Mouse (Mus musculus): Measurements from ENCODE around the gene B4galnt3. TPM values are rescaled to one million over a fixed set of nuclear protein-coding genes. Genes with fewer than 3 reads are reported as not detected.

The B4galnt3 gene
- 0.08 and 0.25 TPM in 2 replicates for polyA plus RNA-seq (2014; fragmentation: Nextera tagmentation; extraction: Ambion mirVana)

DNA sequence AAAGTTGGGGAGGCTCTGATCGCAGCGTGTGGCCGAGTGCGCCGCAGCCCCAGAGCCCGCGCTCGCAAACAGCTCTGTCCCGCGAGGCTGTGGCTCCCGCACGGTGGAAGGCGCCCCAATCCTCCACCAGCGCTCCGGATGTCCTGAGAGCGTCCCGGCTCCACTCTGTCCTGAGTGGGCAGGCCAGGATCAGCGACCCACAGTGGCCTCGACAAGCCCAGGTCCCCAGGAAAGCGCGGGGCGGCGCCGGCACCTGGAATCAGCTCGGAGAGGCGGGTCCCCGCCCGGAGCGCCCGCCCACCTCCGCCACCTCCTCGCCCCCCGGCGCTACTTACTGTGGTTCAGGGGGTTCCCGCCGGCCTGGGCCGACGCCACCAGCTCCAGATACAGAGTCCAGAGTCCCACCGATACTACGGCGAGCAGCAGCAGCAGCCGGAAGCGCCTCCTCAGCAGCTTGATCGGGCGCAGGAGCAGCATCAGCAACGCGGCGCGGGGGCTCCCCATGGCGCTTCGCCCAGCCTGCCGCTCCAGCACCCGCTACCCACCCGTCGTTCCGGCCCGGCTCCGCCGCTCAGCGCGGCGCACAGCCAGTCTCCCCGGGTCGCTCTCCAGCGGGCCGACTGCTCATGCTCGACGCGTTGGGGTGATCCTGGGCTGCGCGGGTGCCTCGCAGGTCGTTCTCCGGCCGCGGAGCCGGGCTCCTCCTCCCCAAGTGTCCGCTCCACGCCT lies at the start of gene B4galnt3, which contains the start of gene D330020A13Rik:
TSS of gene B4galnt3 (minus strand) at position 504 of the 729 bp plus-strand sequence.
TSS of gene D330020A13Rik (plus strand) at position 309 of the 729 bp plus-strand sequence.
- H3K27ac ChIP-seq (ENCODE audit: low read depth, low read length) = no peak within 1 kb of the TSS
- H3K4me2 ChIP-seq = peak within 1 kb of the TSS; percentile 97
- peak; percentile 61 for DNase-seq (ENCODE audit: low spot score)
- 1% methylated on average over 77 of the region's 79 CpGs for WGBS
- H3K9ac ChIP-seq (ENCODE audit: low read depth, low read length) = peak within 1 kb of the TSS; percentile 50
- ATAC-seq (replicated peaks; ENCODE audit: low FRiP score) = peak; percentile 49
- H3K27me3 ChIP-seq (replicated peaks; ENCODE audit: control insufficient read depth, insufficient read depth, low read length) = peaks cover 42% of the 10 kb centered on the region
- H3K9me3 ChIP-seq (ENCODE audit: control insufficient read depth, low read length) = no peaks in the 10 kb centered on the region
- peaks cover 6% of the 10 kb centered on the region for H3K4me1 ChIP-seq (replicated peaks; ENCODE audit: control insufficient read depth, insufficient read depth, low read length)
- H3K36me3 ChIP-seq (ENCODE audit: control insufficient read depth, insufficient read depth, low read length) = no peaks in the 10 kb centered on the region
- peak within 1 kb of the TSS; percentile 63 for H3K4me3 ChIP-seq (ENCODE audit: low read depth, low read length)

DNA sequence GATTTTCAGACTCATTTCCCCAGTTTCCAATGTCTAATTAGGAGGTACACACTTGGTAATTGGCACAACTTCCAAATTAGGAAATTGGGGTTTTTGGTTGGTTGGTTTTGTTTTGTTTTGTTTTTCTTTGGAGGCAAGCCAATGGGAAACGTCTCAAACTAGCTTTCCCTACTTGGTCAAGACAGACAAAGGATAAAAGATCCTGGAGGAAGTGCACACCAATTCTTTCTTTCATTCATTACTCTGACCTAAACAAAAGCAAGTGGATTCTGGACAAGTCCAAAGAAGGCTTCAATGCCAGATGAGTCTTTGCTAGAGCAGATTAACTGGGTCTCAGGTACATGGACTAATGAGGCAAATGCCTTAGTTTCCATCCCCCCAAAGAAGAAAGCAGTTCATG lies 49.6 kb upstream of the B4galnt3 start:
- DNase-seq (ENCODE audit: low spot score) (no peak), ATAC-seq (replicated peaks; ENCODE audit: low FRiP score) (no peak)
- no peaks in the 10 kb centered on the region for H3K4me1 ChIP-seq (replicated peaks; ENCODE audit: control insufficient read depth, insufficient read depth, low read length)
- peaks cover 32% of the 10 kb centered on the region for H3K36me3 ChIP-seq (ENCODE audit: control insufficient read depth, insufficient read depth, low read length)
- WGBS = 78% methylated on average over 1 of the region's 1 CpGs
- no peak overlapping the region for H3K4me3 ChIP-seq (ENCODE audit: low read depth, low read length)
- no peak overlapping the region for H3K27ac ChIP-seq (ENCODE audit: low read depth, low read length)
- H3K9ac ChIP-seq (ENCODE audit: low read depth, low read length) = no peak overlapping the region
- H3K4me2 ChIP-seq = no peak overlapping the region
- no peaks in the 10 kb centered on the region for H3K27me3 ChIP-seq (replicated peaks; ENCODE audit: control insufficient read depth, insufficient read depth, low read length)
- no peaks in the 10 kb centered on the region for H3K9me3 ChIP-seq (ENCODE audit: control insufficient read depth, low read length)

DNA sequence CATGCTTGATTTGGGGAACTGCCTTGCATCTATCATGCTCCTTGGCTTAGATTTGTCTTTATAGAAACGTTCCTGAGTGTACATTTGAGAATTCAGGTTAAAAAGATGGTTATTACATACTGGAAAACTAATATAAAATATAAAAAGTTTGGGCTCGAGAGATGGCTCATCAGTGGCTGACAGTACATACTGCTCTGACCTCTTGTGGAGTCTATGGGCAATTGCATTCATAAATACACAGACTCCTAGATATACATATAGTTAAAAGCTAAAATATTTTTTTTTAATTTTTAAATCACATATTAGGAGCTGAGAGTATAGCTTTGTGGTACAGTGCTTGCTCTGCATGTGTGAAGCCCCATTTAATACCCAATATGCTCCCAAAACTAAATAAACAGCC lies 38.0 kb upstream of the B4galnt3 start:
- ATAC-seq (replicated peaks; ENCODE audit: low FRiP score) (no peak), DNase-seq (ENCODE audit: low spot score) (no peak)
- WGBS = 86% methylated on average over 2 of the region's 2 CpGs
- Histone ChIP-seq H3K9me3 (ENCODE audit: control insufficient read depth, low read length) (no peaks in the 10 kb centered on the region), H3K36me3 (ENCODE audit: control insufficient read depth, insufficient read depth, low read length) (peaks cover 23% of the 10 kb centered on the region), H3K4me3 (ENCODE audit: low read depth, low read length) (no peak overlapping the region), H3K9ac (ENCODE audit: low read depth, low read length) (no peak overlapping the region), H3K27me3 (replicated peaks; ENCODE audit: control insufficient read depth, insufficient read depth, low read length) (no peaks in the 10 kb centered on the region), H3K4me1 (replicated peaks; ENCODE audit: control insufficient read depth, insufficient read depth, low read length) (no peaks in the 10 kb centered on the region), H3K4me2 (no peak overlapping the region), H3K27ac (ENCODE audit: low read depth, low read length) (no peak overlapping the region)

DNA sequence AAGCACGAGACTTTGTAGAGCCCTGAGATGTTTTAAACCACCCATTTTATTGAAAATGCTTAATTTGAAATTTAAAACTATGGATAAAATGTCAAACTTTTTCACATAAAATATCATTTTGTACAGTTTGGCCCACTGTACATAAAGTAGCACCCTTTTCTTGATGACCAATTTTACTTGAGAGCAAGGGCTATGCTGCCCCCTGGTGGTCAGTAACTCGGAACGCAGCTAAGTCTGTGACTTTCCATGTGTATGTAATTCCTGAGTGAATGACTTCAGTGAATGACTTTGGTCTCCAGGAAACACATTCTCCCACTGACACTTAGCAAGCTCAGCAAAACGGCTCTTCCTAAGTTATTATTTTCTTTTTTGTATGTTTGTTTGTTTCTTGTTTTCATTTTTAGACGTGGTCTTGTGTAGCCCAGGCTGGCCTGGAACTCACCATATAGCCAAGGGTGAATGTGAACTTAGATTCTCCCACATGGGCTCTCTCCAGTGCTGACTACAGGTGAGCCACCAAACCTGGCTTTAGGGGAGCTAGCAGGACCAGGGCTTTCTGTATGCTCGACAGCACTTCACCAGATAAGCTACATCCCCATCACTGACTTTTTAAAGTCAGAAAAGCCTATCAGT lies 30.1 kb upstream of the B4galnt3 start:
- no peaks in the 10 kb centered on the region for H3K27me3 ChIP-seq (replicated peaks; ENCODE audit: control insufficient read depth, insufficient read depth, low read length)
- H3K4me3 ChIP-seq (ENCODE audit: low read depth, low read length) = no peak overlapping the region
- WGBS = 26% methylated on average over 6 of the region's 6 CpGs
- H3K4me2 ChIP-seq = no peak overlapping the region
- H3K9ac ChIP-seq (ENCODE audit: low read depth, low read length) = no peak overlapping the region
- no peaks in the 10 kb centered on the region for H3K9me3 ChIP-seq (ENCODE audit: control insufficient read depth, low read length)
- H3K27ac ChIP-seq (ENCODE audit: low read depth, low read length) = no peak overlapping the region
- H3K36me3 ChIP-seq (ENCODE audit: control insufficient read depth, insufficient read depth, low read length) = peaks cover 16% of the 10 kb centered on the region
- peak; percentile 29; the same call in 1 of the 2 replicates for ATAC-seq (replicated peaks; ENCODE audit: low FRiP score)
- DNase-seq (ENCODE audit: low spot score) = peak; percentile 38
- no peaks in the 10 kb centered on the region for H3K4me1 ChIP-seq (replicated peaks; ENCODE audit: control insufficient read depth, insufficient read depth, low read length)

DNA sequence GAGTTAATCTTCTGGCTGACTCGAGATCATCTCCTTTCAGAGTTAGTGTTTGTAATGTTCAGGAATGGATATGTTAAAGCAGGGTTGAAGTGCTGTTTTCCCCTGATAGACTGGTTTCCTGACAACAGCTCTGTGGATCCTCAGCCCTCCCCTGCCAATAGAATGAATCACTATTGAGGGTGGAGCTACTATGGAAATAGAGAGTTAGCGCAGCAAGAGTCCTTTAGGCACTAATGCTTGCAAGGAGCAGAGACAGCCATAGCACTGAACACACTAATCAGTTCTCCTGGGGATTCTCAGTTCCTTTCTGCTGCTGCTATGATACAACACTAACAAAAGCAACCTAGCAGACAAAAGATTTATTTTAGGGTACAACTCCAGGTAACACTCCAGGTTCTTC lies 26.0 kb upstream of the B4galnt3 start:
- H3K27ac ChIP-seq (ENCODE audit: low read depth, low read length) = no peak overlapping the region
- peaks cover 8% of the 10 kb centered on the region for H3K36me3 ChIP-seq (ENCODE audit: control insufficient read depth, insufficient read depth, low read length)
- ATAC-seq (replicated peaks; ENCODE audit: low FRiP score) (no peak), DNase-seq (ENCODE audit: low spot score) (no peak)
- no peaks in the 10 kb centered on the region for H3K4me1 ChIP-seq (replicated peaks; ENCODE audit: control insufficient read depth, insufficient read depth, low read length)
- no peaks in the 10 kb centered on the region for H3K9me3 ChIP-seq (ENCODE audit: control insufficient read depth, low read length)
- H3K4me3 ChIP-seq (ENCODE audit: low read depth, low read length) = no peak overlapping the region
- no peaks in the 10 kb centered on the region for H3K27me3 ChIP-seq (replicated peaks; ENCODE audit: control insufficient read depth, insufficient read depth, low read length)
- WGBS = 63% methylated on average over 2 of the region's 2 CpGs
- H3K4me2 ChIP-seq = no peak overlapping the region
- H3K9ac ChIP-seq (ENCODE audit: low read depth, low read length) = no peak overlapping the region

DNA sequence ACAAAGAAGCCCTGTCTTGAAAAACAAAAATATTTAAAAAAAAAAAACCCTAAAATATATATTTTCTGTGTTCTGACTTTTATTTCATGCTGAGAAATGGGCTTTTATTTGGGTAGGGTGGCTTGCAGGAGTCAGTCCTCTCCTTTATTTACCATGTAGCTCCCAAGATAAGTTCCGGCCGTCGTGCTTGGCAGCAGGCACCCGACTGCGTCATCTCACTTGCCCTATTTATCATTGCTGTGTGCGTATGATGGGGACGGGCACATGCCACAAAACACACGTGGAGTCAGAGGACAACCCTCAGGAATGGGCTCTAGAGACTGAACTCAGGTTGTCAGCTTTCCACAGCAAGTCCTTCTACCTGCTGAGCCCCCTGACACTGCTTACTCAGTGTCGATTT lies 24.8 kb upstream of the B4galnt3 start:
- no peaks in the 10 kb centered on the region for H3K4me1 ChIP-seq (replicated peaks; ENCODE audit: control insufficient read depth, insufficient read depth, low read length)
- no peaks in the 10 kb centered on the region for H3K36me3 ChIP-seq (ENCODE audit: control insufficient read depth, insufficient read depth, low read length)
- ATAC-seq (replicated peaks; ENCODE audit: low FRiP score) (no peak), DNase-seq (ENCODE audit: low spot score) (no peak)
- H3K27me3 ChIP-seq (replicated peaks; ENCODE audit: control insufficient read depth, insufficient read depth, low read length) = no peaks in the 10 kb centered on the region
- WGBS = 83% methylated on average over 9 of the region's 9 CpGs
- no peak overlapping the region for H3K4me2 ChIP-seq
- H3K27ac ChIP-seq (ENCODE audit: low read depth, low read length) = no peak overlapping the region
- H3K4me3 ChIP-seq (ENCODE audit: low read depth, low read length) = no peak overlapping the region
- no peak overlapping the region for H3K9ac ChIP-seq (ENCODE audit: low read depth, low read length)
- no peaks in the 10 kb centered on the region for H3K9me3 ChIP-seq (ENCODE audit: control insufficient read depth, low read length)

DNA sequence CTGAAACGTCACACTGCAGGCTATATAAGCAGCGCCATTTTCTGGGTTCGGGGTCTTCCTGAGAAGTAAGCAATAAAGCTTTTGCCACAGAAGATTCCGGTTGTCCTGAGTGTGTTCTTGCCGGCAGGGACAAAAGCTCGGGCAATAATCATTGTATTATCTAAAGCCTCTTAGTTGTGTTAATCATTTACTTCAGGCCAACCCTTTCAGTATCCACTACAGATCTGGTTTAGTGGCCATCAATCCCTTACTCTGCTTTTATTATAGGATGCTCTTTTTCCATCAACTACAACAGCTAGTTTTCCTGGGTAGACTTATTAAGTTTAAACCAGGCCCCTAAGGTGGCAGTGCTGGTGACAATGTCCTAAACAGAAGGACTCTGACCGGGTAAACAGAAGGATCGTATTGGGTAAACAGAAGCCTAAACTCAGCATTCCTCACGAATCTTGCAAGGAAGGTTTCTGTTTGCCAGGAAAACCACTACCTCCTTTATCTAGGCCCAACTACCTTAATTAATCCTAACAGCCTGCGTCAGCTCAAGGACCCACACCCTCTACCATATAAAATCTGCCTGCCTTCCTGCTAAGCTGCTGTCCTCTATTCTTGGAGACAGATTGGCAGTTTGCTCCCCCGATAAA lies 24.1 kb upstream of the B4galnt3 start:
- Histone ChIP-seq H3K4me1 (replicated peaks; ENCODE audit: control insufficient read depth, insufficient read depth, low read length) (no peaks in the 10 kb centered on the region), H3K4me2 (no peak overlapping the region), H3K27ac (ENCODE audit: low read depth, low read length) (no peak overlapping the region), H3K36me3 (ENCODE audit: control insufficient read depth, insufficient read depth, low read length) (no peaks in the 10 kb centered on the region), H3K9me3 (ENCODE audit: control insufficient read depth, low read length) (no peaks in the 10 kb centered on the region), H3K4me3 (ENCODE audit: low read depth, low read length) (no peak overlapping the region), H3K27me3 (replicated peaks; ENCODE audit: control insufficient read depth, insufficient read depth, low read length) (no peaks in the 10 kb centered on the region), H3K9ac (ENCODE audit: low read depth, low read length) (no peak overlapping the region)
- ATAC-seq (replicated peaks; ENCODE audit: low FRiP score) (no peak), DNase-seq (ENCODE audit: low spot score) (no peak)
- 75% methylated on average over 11 of the region's 11 CpGs for WGBS

DNA sequence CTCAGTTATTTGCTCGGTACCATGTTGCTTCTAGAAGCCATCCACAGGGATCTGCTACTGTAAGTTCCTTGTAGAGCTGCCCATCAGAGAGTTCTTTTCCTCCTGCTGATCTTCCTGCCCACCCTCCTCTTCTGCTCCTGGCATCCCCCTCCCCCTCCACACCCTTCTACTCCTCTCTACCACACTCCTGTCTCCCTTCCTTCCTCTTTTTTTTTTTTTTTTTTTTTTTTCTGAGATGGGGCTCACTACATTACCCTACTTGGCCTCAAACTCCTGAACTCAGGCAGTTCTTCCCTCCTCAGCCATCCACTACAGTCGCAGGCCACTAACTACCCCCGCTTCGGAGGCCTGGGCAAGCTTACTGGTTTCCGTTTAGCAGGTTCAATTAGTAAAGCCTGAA lies 18.1 kb upstream of the B4galnt3 start:
- Histone ChIP-seq H3K27me3 (replicated peaks; ENCODE audit: control insufficient read depth, insufficient read depth, low read length) (no peaks in the 10 kb centered on the region), H3K9me3 (ENCODE audit: control insufficient read depth, low read length) (no peaks in the 10 kb centered on the region), H3K4me3 (ENCODE audit: low read depth, low read length) (no peak overlapping the region), H3K36me3 (ENCODE audit: control insufficient read depth, insufficient read depth, low read length) (no peaks in the 10 kb centered on the region), H3K27ac (ENCODE audit: low read depth, low read length) (no peak overlapping the region), H3K4me1 (replicated peaks; ENCODE audit: control insufficient read depth, insufficient read depth, low read length) (no peaks in the 10 kb centered on the region), H3K4me2 (no peak overlapping the region), H3K9ac (ENCODE audit: low read depth, low read length) (no peak overlapping the region)
- ATAC-seq (replicated peaks; ENCODE audit: low FRiP score) (no peak), DNase-seq (ENCODE audit: low spot score) (no peak)
- WGBS = 50% methylated on average over 5 of the region's 5 CpGs
